Mouse (Mus musculus): ENCODE data around the gene Fbxo6. TPM values are rescaled to one million over a fixed set of nuclear protein-coding genes. Genes with fewer than 3 reads are reported as not detected.
A peak's percentile ranks its signal among the peaks of the same experiment; 100 is the strongest.

Gene Fbxo6
- polyA plus RNA-seq, 1 experiment from 2014 or later: 12.3 TPM

DNA sequence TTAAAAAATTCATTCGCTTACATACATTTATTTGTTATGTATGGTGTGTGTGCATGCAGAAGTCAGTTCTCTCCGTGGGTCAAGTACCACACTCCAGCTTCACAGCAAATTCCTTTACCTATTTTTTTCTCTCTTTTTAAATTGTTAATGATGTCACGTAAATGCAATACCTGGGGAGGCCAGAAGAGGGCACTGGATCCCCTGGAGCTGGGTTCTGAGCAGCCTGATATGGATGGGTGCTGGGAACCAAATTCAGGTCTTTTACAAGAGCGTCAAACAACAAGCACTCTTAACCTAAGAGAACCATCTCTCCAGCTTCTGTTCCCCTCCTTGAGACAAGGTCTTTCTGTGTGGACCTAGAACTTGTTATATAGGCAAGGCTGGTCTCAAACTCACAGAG lies 35.3 kb downstream of the Fbxo6 start:
- H3K36me3 ChIP-seq (ENCODE audit: insufficient read depth): no peaks in the 10 kb centered on the region
- TF ChIP-seq CTCF (IDR thresholded peaks at IDR 0.05; ENCODE audit: low read depth): peak; percentile 42
- no peak overlapping the region for H3K4me2 ChIP-seq
- H3K9ac ChIP-seq: no peak overlapping the region
- no peaks in the 10 kb centered on the region for H3K27me3 ChIP-seq (ENCODE audit: insufficient read depth, low read length)
- H3K9me3 ChIP-seq (ENCODE audit: low read depth, low read length): no peaks in the 10 kb centered on the region
- DNase-seq (no peak), ATAC-seq (ENCODE audit: insufficient read depth) (no peak)
- H3K4me3 ChIP-seq (ENCODE audit: low read depth, low read length): no peak overlapping the region
- H3K4me1 ChIP-seq (ENCODE audit: insufficient read depth): no peaks in the 10 kb centered on the region
- WGBS: 72% methylated on average over 4 of the region's 4 CpGs
- no peak overlapping the region for H3K27ac ChIP-seq (ENCODE audit: low read depth)

DNA sequence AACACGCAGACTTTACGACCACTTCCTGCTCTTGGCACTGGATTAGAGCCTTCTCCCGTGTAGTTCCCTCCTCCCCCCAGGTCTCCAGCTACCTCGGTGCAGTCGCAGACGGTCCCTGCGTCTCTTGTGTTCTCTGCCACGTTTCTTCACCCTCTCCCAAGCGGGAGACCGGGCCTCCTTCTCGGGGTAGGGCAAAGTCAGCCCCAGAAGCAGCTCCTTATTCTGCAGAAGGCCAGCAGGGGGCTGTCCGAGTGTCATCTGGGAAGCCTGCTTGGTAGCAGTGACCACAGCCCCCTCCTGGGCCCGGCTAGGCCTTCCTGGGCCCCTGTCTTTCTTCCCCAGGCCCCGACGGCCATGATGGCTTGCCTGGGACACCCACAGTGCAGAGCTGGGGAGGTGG lies 36.5 kb downstream of the Fbxo6 start:
- peak; percentile 70 for TF ChIP-seq CTCF (IDR thresholded peaks at IDR 0.05; ENCODE audit: low read depth)
- 5% methylated on average over 15 of the region's 15 CpGs for WGBS
- no peaks in the 10 kb centered on the region for H3K27me3 ChIP-seq (ENCODE audit: insufficient read depth, low read length)
- no peaks in the 10 kb centered on the region for H3K9me3 ChIP-seq (ENCODE audit: low read depth, low read length)
- H3K4me1 ChIP-seq (ENCODE audit: insufficient read depth): no peaks in the 10 kb centered on the region
- H3K4me2 ChIP-seq: no peak overlapping the region
- H3K9ac ChIP-seq: no peak overlapping the region
- ATAC-seq (ENCODE audit: insufficient read depth): peak; percentile 42; the same call in 1 of the 2 replicates
- H3K27ac ChIP-seq (ENCODE audit: low read depth): no peak overlapping the region
- H3K4me3 ChIP-seq (ENCODE audit: low read depth, low read length): no peak overlapping the region
- peak; percentile 68 for DNase-seq
- H3K36me3 ChIP-seq (ENCODE audit: insufficient read depth): no peaks in the 10 kb centered on the region

DNA sequence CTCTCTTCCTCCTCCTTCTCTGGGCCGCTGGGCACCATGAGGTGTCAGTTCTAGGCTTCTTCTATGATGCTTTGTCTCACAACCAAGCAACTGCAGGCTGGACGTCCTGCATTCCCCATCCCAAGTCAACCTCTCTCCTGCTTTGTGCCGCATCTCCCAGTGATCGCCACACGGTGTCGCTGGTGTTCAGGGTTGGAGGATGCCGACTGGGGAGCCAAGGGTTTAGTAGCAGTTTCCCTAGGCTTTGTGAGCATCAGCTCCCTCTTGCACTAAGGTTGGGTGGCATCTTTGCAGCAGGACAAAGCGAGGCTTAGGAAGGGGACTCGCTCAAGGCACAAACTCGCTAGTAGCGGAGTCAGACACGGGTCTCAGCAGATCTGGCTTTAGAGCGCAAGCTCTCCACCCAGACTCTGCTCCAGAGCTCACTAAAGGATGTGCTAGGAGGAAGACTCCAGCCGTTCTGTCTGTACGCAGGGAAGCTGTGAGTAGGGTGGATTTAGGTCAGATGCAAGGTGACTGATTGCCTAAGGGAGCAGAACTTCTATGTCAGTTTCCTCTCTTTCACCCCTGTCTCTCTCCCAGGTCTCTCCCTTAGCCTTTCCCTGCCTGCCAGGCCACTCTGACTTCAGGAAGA lies 37.1 kb downstream of the Fbxo6 start:
- Histone ChIP-seq H3K27ac (ENCODE audit: low read depth) (no peak overlapping the region), H3K4me3 (ENCODE audit: low read depth, low read length) (no peak overlapping the region), H3K4me2 (no peak overlapping the region), H3K4me1 (ENCODE audit: insufficient read depth) (no peaks in the 10 kb centered on the region), H3K27me3 (ENCODE audit: insufficient read depth, low read length) (no peaks in the 10 kb centered on the region), H3K9ac (no peak overlapping the region), H3K9me3 (ENCODE audit: low read depth, low read length) (no peaks in the 10 kb centered on the region), H3K36me3 (ENCODE audit: insufficient read depth) (no peaks in the 10 kb centered on the region)
- DNase-seq (peak; percentile 91), ATAC-seq (ENCODE audit: insufficient read depth) (peak; percentile 74)
- peak; percentile 99 for TF ChIP-seq CTCF (IDR thresholded peaks at IDR 0.05; ENCODE audit: low read depth)
- 6% methylated on average over 15 of the region's 15 CpGs for WGBS

DNA sequence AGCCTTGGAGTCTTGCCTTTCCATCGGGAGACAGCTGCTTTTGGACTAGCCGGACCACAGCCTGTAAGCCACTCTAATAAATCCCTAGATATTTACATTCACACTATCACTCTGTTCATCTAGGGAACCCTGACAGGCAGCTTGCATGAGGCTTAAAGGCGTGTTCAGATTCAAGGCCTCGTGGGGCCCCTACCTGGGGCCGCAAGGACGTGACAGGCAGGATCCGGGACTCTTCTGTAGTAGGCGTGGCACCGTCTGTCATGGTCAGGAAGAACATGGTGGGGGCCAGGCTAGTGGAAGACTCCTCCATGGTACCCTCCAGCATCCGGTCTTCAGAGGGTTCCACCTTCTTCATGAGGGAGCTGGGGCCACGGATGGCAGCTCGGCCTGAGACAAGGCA lies 39.4 kb downstream of the Fbxo6 start:
- Histone ChIP-seq H3K9me3 (ENCODE audit: low read depth, low read length) (no peaks in the 10 kb centered on the region), H3K9ac (no peak overlapping the region), H3K4me2 (no peak overlapping the region), H3K4me1 (ENCODE audit: insufficient read depth) (peaks cover 9% of the 10 kb centered on the region; the same call in 1 of the 2 replicates), H3K27me3 (ENCODE audit: insufficient read depth, low read length) (no peaks in the 10 kb centered on the region), H3K36me3 (ENCODE audit: insufficient read depth) (no peaks in the 10 kb centered on the region), H3K4me3 (ENCODE audit: low read depth, low read length) (no peak overlapping the region), H3K27ac (ENCODE audit: low read depth) (no peak overlapping the region)
- no peak for ATAC-seq (ENCODE audit: insufficient read depth)
- 74% methylated on average over 12 of the region's 12 CpGs for WGBS
- no peak for TF ChIP-seq CTCF (IDR thresholded peaks at IDR 0.05; ENCODE audit: low read depth)
- DNase-seq: no peak

DNA sequence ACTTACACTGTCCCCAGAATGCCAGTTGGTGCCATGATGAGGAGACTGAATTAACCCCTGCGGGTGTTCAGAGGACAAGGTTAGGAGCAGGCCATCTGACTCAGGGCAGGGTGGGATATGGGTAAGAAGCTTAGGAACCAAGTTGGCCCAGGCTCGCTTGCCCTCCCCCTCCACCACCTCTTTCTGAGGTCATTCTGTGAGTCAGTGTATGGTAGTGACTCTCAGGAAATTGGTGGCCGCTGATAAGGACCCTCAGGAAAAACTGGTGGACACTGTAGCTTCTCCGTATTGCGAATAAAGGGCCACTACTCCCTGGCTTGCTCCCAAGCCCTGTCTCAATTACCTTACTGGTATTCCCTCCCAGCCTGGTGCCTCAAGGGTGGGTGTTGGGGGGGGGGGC lies 42.7 kb downstream of the Fbxo6 start:
- no peak for ATAC-seq (ENCODE audit: insufficient read depth)
- Histone ChIP-seq H3K4me2 (no peak overlapping the region), H3K9me3 (ENCODE audit: low read depth, low read length) (no peaks in the 10 kb centered on the region), H3K9ac (no peak overlapping the region), H3K36me3 (ENCODE audit: insufficient read depth) (no peaks in the 10 kb centered on the region), H3K4me1 (ENCODE audit: insufficient read depth) (peaks cover 9% of the 10 kb centered on the region; the same call in 1 of the 2 replicates), H3K4me3 (ENCODE audit: low read depth, low read length) (no peak overlapping the region), H3K27ac (ENCODE audit: low read depth) (no peak overlapping the region), H3K27me3 (ENCODE audit: insufficient read depth, low read length) (no peaks in the 10 kb centered on the region)
- TF ChIP-seq CTCF (IDR thresholded peaks at IDR 0.05; ENCODE audit: low read depth): no peak
- WGBS: 66% methylated on average over 5 of the region's 5 CpGs
- no peak for DNase-seq

DNA sequence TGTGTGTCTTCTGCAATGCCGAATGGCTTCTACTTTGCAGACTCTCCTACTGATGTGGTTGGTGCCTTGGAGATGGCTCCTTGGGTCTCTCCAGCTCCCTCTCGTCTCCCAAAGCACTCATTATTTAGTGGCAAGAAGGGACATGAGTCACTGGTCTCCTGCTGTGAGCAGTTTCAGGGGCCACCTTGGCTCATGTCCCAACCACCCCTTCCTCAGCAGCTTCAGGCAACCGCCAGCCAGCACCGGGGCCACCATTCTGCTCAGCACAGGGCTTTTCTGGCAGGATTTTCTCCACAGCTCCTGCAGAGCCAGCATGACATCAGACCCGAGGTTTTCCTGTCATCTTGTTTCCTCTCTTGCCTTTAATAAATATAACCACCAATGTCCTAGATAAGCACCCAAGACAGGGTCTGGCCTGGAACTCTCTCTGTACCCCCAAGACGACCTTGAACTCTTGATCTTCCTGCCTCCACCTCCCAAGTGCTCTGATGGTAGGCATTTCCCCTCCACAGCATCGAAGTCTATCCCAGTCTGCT lies 43.3 kb downstream of the Fbxo6 start:
- Histone ChIP-seq H3K27me3 (ENCODE audit: insufficient read depth, low read length) (no peaks in the 10 kb centered on the region), H3K4me3 (ENCODE audit: low read depth, low read length) (no peak overlapping the region), H3K27ac (ENCODE audit: low read depth) (no peak overlapping the region), H3K9ac (no peak overlapping the region), H3K4me1 (ENCODE audit: insufficient read depth) (peaks cover 9% of the 10 kb centered on the region; the same call in 1 of the 2 replicates), H3K4me2 (no peak overlapping the region), H3K9me3 (ENCODE audit: low read depth, low read length) (no peaks in the 10 kb centered on the region), H3K36me3 (ENCODE audit: insufficient read depth) (no peaks in the 10 kb centered on the region)
- ATAC-seq (ENCODE audit: insufficient read depth): no peak
- no peak for TF ChIP-seq CTCF (IDR thresholded peaks at IDR 0.05; ENCODE audit: low read depth)
- DNase-seq: no peak
- WGBS: 30% methylated on average over 7 of the region's 7 CpGs

DNA sequence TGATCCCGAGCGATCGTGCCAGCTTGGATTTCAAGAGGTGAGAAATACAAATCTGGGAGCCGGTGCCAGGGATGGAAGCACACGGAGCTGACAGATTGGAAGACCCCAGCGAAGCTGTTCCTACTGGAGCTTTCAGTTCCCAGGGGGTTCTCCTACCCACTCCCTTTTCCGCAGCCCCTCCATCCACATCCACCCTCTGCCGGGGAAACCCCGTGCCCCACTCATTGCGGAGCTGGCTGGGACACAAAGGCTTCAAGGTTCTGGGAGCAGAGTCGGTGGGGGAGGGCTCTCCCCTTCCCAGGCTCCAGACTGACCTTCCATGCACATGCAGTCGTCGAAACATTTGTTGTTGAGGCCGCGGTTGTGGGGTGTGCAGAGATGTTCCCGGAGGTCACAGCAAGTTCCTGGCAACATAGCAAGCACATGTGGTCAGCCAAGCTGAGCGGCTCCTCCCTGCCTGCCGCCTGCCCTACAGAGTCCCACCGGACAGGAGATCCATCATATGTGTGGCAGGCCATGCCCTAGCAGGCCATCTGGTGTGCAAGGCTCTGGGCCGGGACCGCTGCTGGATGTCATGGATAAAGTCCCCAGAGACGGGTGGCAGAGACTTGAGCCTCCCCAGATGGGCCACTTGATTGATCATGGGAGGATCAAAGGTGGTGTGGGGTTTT lies 44.2 kb downstream of the Fbxo6 start:
- Histone ChIP-seq H3K4me1 (ENCODE audit: insufficient read depth) (peaks cover 9% of the 10 kb centered on the region; the same call in 1 of the 2 replicates), H3K9ac (no peak overlapping the region), H3K27ac (ENCODE audit: low read depth) (no peak overlapping the region), H3K4me2 (peak overlapping the region; percentile 23; the same call in 1 of the 2 replicates), H3K27me3 (ENCODE audit: insufficient read depth, low read length) (no peaks in the 10 kb centered on the region), H3K36me3 (ENCODE audit: insufficient read depth) (no peaks in the 10 kb centered on the region), H3K9me3 (ENCODE audit: low read depth, low read length) (no peaks in the 10 kb centered on the region), H3K4me3 (ENCODE audit: low read depth, low read length) (no peak overlapping the region)
- DNase-seq (peak; percentile 48), ATAC-seq (ENCODE audit: insufficient read depth) (peak; percentile 65)
- WGBS: 20% methylated on average over 22 of the region's 22 CpGs
- TF ChIP-seq CTCF (IDR thresholded peaks at IDR 0.05; ENCODE audit: low read depth): no peak

Measured in lung, embryonic 14.5 days (tissue).